Mouse (Mus musculus) cortical plate, adult 2 months (tissue): ENCODE measurements around the gene Armc8. TPM values are rescaled to one million over a fixed set of nuclear protein-coding genes. Genes with fewer than 3 reads are reported as not detected.

Experiments
- H3K27ac ChIP-seq: fragments of 200-500 bp; 2 replicates; pipeline ENCODE4 v1.5.1; 2012; ENCODE audit warnings: low read length, control low read depth, inconsistent platforms; ENCODE audit not compliant: insufficient read depth
- H3K4me1 ChIP-seq: fragments of 200-500 bp; 2 replicates; pipeline ENCODE4 v1.6.1; 2011; ENCODE audit warnings: low read length; ENCODE audit not compliant: control insufficient read depth, insufficient read depth
- H3K4me3 ChIP-seq: fragments of 200-500 bp; 2 replicates; pipeline ENCODE4 v1.5.1; 2011; ENCODE audit warnings: mild to moderate bottlenecking, low read length, control low read depth; ENCODE audit not compliant: insufficient read depth
- CTCF ChIP-seq: fragments of 200-500 bp; IDR thresholded peaks from 2 replicates; pipeline ENCODE4 v1.5.1; 2011; ENCODE audit warnings: mild to moderate bottlenecking, control low read depth, low read length; ENCODE audit not compliant: insufficient read depth; ENCODE audit errors: extremely low read depth
- POLR2A ChIP-seq: fragments of 200-500 bp; IDR thresholded peaks from 2 replicates; pipeline ENCODE4 v1.6.1; 2011; ENCODE audit warnings: mild to moderate bottlenecking, low read length, control low read depth; ENCODE audit not compliant: insufficient read depth; ENCODE audit errors: extremely low read depth
- polyA plus RNA-seq: library from polyadenylated mRNA; depleted of rRNA; stranded (reverse); fragments of >200 nt; gene quantifications from 2 replicates; pipeline ENCODE4 v1.2.3, GENCODE M21; 2012; rRNA removed

Armc8 gene
- polyA plus RNA-seq, 1 experiment, result 51.3 TPM

DNA sequence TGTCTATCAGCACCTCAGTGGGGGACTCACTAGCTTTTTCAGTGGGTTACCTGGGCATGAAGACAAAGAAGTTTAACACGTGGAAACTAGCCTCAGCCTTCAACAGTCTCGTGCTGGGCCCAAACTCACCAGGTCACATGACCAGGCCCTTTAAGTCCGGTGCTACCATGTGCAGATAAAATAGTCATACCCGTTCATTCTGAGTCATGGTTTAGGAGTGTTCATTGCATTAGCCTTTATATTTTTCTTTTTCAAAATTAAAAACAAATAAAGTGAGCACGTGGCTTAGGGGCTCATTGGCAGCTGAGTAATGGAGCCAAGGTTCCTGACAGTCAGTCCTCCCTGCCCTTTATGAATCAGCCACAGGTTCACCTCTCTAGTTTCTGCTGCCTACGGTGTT lies 137.9 kb downstream of the Armc8 start:
- TF ChIP-seq POLR2A (no peak), CTCF (no peak)
- Histone ChIP-seq H3K27ac (peak overlapping the region; percentile 41; the same call in 1 of the 2 replicates), H3K4me1 (peaks cover 24% of the 10 kb centered on the region), H3K4me3 (no peak overlapping the region)

DNA sequence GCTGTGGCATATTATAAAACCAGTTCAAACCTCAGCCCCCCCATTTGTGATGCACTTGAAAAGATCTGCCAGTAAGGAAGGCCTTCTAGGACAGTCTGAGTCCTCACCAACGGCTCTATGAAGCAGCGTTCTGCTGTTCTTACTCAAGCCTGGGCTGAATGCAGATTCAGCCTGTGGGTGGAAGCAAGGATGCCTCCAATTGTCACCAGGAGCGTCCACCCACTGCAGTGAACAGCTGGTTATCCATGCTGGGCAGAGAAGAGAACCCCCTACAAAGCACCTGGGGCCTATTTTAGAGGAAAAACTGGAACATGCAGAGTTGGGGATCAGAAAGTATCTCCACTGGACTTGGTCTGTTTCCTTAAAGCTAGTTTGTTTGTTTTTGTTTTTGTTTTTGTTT lies 138.9 kb downstream of the Armc8 start:
- peaks cover 29% of the 10 kb centered on the region for H3K4me1 ChIP-seq
- H3K27ac ChIP-seq, result peak overlapping the region; percentile 53; the same call in 1 of the 2 replicates
- no peak for TF ChIP-seq POLR2A
- TF ChIP-seq CTCF, result no peak
- no peak overlapping the region for H3K4me3 ChIP-seq

- peak overlapping the region; percentile 53 for H3K27ac ChIP-seq
- TF ChIP-seq POLR2A (no peak), CTCF (no peak)
- peaks cover 26% of the 10 kb centered on the region for H3K4me1 ChIP-seq
- H3K4me3 ChIP-seq, result no peak overlapping the region
These were observed 139.9 kb downstream of the Armc8 start for GRCm38 (mm10) chr9:99428601-99429331.

Other genes with a start within 250 kb of the Armc8 start
- gene Esyt3, start 210.3 kb downstream of the Armc8 start, polyA plus RNA-seq, result 0.26 and 0.46 TPM in 2 replicates
- 176 and 178 TPM in 2 replicates for gene Mras, start 131.5 kb downstream of the Armc8 start, polyA plus RNA-seq
- 0.08 and 0.56 TPM in 2 replicates for gene Nme9, start 117.4 kb downstream of the Armc8 start, polyA plus RNA-seq
- 10.8 and 13.5 TPM in 2 replicates for gene Dbr1, start 6.9 kb upstream of the Armc8 start, polyA plus RNA-seq
- gene A4gnt, start 43.6 kb upstream of the Armc8 start, polyA plus RNA-seq, result 0.11 and 0.17 TPM in 2 replicates
- gene Dzip1l, start 60.6 kb upstream of the Armc8 start, polyA plus RNA-seq, result 12.2 and 12.9 TPM in 2 replicates
- gene Cldn18, start 148.4 kb upstream of the Armc8 start, polyA plus RNA-seq, result not detected in 2 replicates